Mouse (Mus musculus): Measurements from ENCODE around the gene Gm44502.

DNA sequence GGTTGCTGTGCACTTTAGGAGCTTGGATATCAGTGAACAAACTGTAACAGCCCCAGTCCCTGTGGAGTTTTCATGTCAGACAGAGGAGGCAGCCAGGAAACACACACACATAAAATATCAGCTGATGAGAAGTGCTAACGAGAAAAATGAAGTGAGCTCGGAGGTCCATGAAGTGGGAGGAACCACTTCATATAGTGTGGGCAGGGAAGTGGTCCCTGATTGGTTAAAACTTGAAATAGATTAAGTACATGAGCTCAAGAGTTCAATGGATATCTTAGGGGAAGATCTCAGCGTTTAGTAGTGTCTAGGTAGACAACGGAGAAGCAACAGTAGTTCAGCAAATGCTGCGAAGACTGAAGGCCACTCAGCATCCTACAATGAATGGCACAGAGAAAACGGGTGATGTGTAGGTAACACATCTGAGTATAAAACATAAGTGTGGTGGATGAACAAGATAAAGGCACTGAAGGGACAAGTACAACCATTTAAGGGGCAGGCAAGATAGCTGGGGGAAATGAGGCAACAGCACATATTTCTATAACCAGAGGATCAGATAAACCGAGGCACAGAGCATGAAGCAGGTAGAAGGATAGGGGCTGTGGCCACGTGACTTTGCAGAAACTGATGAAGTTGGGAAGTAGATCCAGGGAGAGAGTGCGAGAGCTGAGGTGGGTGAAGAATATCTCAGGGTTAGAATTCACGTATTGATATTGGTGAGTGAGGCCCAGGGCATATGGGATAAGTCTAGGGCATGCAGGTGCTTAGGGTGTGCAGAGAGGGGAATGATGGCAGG lies 24.5 kb downstream of the Gm44502 start:
- TF ChIP-seq CTCF (IDR thresholded peaks at IDR 0.05; ENCODE audit: control insufficient read depth, insufficient read depth, insufficient read length) = no peak
- TF ChIP-seq MAX (IDR thresholded peaks at IDR 0.05) = no peak
- no peak for TF ChIP-seq FOSL1 (IDR thresholded peaks at IDR 0.05; ENCODE audit: insufficient read depth, low read length, poor library complexity, severe bottlenecking)
- TF ChIP-seq CEBPB (IDR thresholded peaks at IDR 0.05; ENCODE audit: low read depth) = no peak
- TF ChIP-seq MYOG (IDR thresholded peaks at IDR 0.05; ENCODE audit: control insufficient read depth, extremely low read depth, insufficient read length) = no peak
